Mouse (Mus musculus): Measurements from ENCODE around the gene Enox1. TPM values are rescaled to one million over a fixed set of nuclear protein-coding genes. Genes with fewer than 3 reads are reported as not detected.

The Enox1 gene
- polyA plus RNA-seq, 1 experiment from 2014 or later: 0.40 TPM

GRCm38 (mm10) chr14:77329791-77330190, 173.2 kb downstream of the Enox1 start:
- Histone ChIP-seq H3K27me3 (no peaks in the 10 kb centered on the region), H3K27ac (no peak overlapping the region), H3K4me1 (replicated peaks) (no peaks in the 10 kb centered on the region), H3K4me2 (no peak overlapping the region), H3K9me3 (replicated peaks) (no peaks in the 10 kb centered on the region), H3K9ac (no peak overlapping the region), H3K36me3 (no peaks in the 10 kb centered on the region), H3K4me3 (replicated peaks) (no peak overlapping the region)
- DNase-seq (no peak), ATAC-seq (ENCODE audit: low read depth) (no peak)

- Histone ChIP-seq H3K36me3 (no peaks in the 10 kb centered on the region), H3K9ac (no peak overlapping the region), H3K4me2 (no peak overlapping the region), H3K4me3 (replicated peaks) (no peak overlapping the region), H3K4me1 (replicated peaks) (no peaks in the 10 kb centered on the region), H3K27ac (no peak overlapping the region), H3K27me3 (no peaks in the 10 kb centered on the region), H3K9me3 (replicated peaks) (0 out of 2 replicates have a peak, but pooled peaks cover 6% of the 10 kb centered on the region)
- no peak for DNase-seq
- 38% methylated on average over 11 of the region's 11 CpGs for WGBS (ENCODE audit: insufficient replicate concordance)
- ATAC-seq (ENCODE audit: low read depth): 0 out of 2 replicates have a peak, but pooled peaks have one; percentile 39
These were observed 187.2 kb downstream of the Enox1 start for GRCm38 (mm10) chr14:77343662-77344340.

- ATAC-seq (ENCODE audit: low read depth): no peak
- no peak overlapping the region for H3K4me3 ChIP-seq (replicated peaks)
- WGBS (ENCODE audit: insufficient replicate concordance): 62% methylated on average over 3 of the region's 3 CpGs
These were observed 189.7 kb downstream of the Enox1 start for GRCm38 (mm10) chr14:77346296-77346695.

GRCm38 (mm10) chr14:77351803-77352352, 195.3 kb downstream of the Enox1 start:
- Histone ChIP-seq H3K4me1 (replicated peaks) (no peaks in the 10 kb centered on the region), H3K36me3 (no peaks in the 10 kb centered on the region), H3K9ac (no peak overlapping the region), H3K4me3 (replicated peaks) (no peak overlapping the region), H3K9me3 (replicated peaks) (no peaks in the 10 kb centered on the region), H3K27me3 (no peaks in the 10 kb centered on the region), H3K27ac (no peak overlapping the region), H3K4me2 (no peak overlapping the region)
- no peak for ATAC-seq (ENCODE audit: low read depth)
- 65% methylated on average over 2 of the region's 2 CpGs for WGBS (ENCODE audit: insufficient replicate concordance)
- no peak for DNase-seq

More at GRCm38 (mm10) chr14:77346296-77346695, 189.7 kb downstream of the Enox1 start:
- H3K9me3 ChIP-seq (replicated peaks): 0 out of 2 replicates have a peak, but pooled peaks cover 6% of the 10 kb centered on the region
- H3K9ac ChIP-seq: no peak overlapping the region
- no peak for DNase-seq
- no peak overlapping the region for H3K4me2 ChIP-seq
- no peaks in the 10 kb centered on the region for H3K27me3 ChIP-seq
- no peaks in the 10 kb centered on the region for H3K4me1 ChIP-seq (replicated peaks)
- H3K36me3 ChIP-seq: no peaks in the 10 kb centered on the region
- H3K27ac ChIP-seq: no peak overlapping the region

- 63% methylated on average over 4 of the region's 4 CpGs for WGBS (ENCODE audit: insufficient replicate concordance)
- DNase-seq: no peak
- H3K9me3 ChIP-seq (replicated peaks): no peaks in the 10 kb centered on the region
These were observed 206.1 kb downstream of the Enox1 start for GRCm38 (mm10) chr14:77362662-77363061.

GRCm38 (mm10) chr14:77368411-77368810, 211.8 kb downstream of the Enox1 start:
- Histone ChIP-seq H3K27ac (no peak overlapping the region), H3K9me3 (replicated peaks) (no peaks in the 10 kb centered on the region), H3K4me3 (replicated peaks) (no peak overlapping the region), H3K4me2 (no peak overlapping the region), H3K9ac (no peak overlapping the region), H3K4me1 (replicated peaks) (no peaks in the 10 kb centered on the region), H3K27me3 (no peaks in the 10 kb centered on the region), H3K36me3 (no peaks in the 10 kb centered on the region)
- 63% methylated on average over 8 of the region's 8 CpGs for WGBS (ENCODE audit: insufficient replicate concordance)
- no peak for ATAC-seq (ENCODE audit: low read depth)
- DNase-seq: no peak

More at GRCm38 (mm10) chr14:77362662-77363061, 206.1 kb downstream of the Enox1 start:
- Histone ChIP-seq H3K27ac (no peak overlapping the region), H3K9ac (no peak overlapping the region), H3K36me3 (no peaks in the 10 kb centered on the region), H3K4me1 (replicated peaks) (no peaks in the 10 kb centered on the region), H3K4me2 (no peak overlapping the region), H3K27me3 (no peaks in the 10 kb centered on the region), H3K4me3 (replicated peaks) (no peak overlapping the region)
- no peak for ATAC-seq (ENCODE audit: low read depth)

GRCm38 (mm10) chr14:77369070-77369469, 212.5 kb downstream of the Enox1 start:
- H3K27me3 ChIP-seq: no peaks in the 10 kb centered on the region
- no peak overlapping the region for H3K27ac ChIP-seq
- no peak overlapping the region for H3K9ac ChIP-seq
- H3K9me3 ChIP-seq (replicated peaks): no peaks in the 10 kb centered on the region
- H3K4me1 ChIP-seq (replicated peaks): no peaks in the 10 kb centered on the region
- H3K4me3 ChIP-seq (replicated peaks): no peak overlapping the region
- H3K4me2 ChIP-seq: no peak overlapping the region
- no peaks in the 10 kb centered on the region for H3K36me3 ChIP-seq
- 68% methylated on average over 2 of the region's 2 CpGs for WGBS (ENCODE audit: insufficient replicate concordance)
- DNase-seq (no peak), ATAC-seq (ENCODE audit: low read depth) (no peak)

- ATAC-seq (ENCODE audit: low read depth): no peak
- Histone ChIP-seq H3K27ac (no peak overlapping the region), H3K36me3 (no peaks in the 10 kb centered on the region), H3K9me3 (replicated peaks) (no peaks in the 10 kb centered on the region), H3K27me3 (no peaks in the 10 kb centered on the region), H3K4me1 (replicated peaks) (peaks cover 2% of the 10 kb centered on the region; the same call in 1 of the 2 replicates), H3K9ac (no peak overlapping the region), H3K4me3 (replicated peaks) (no peak overlapping the region), H3K4me2 (no peak overlapping the region)
- DNase-seq: no peak
- 54% methylated on average over 3 of the region's 3 CpGs for WGBS (ENCODE audit: insufficient replicate concordance)
These were observed 214.0 kb downstream of the Enox1 start for GRCm38 (mm10) chr14:77370521-77370920.

- Histone ChIP-seq H3K27ac (no peak overlapping the region), H3K27me3 (no peaks in the 10 kb centered on the region), H3K4me3 (replicated peaks) (no peak overlapping the region), H3K9me3 (replicated peaks) (no peaks in the 10 kb centered on the region), H3K4me1 (replicated peaks) (peaks cover 2% of the 10 kb centered on the region; the same call in 1 of the 2 replicates), H3K9ac (no peak overlapping the region), H3K36me3 (no peaks in the 10 kb centered on the region), H3K4me2 (no peak overlapping the region)
- no peak for ATAC-seq (ENCODE audit: low read depth)
- WGBS (ENCODE audit: insufficient replicate concordance): 52% methylated on average over 5 of the region's 5 CpGs
- DNase-seq: no peak
These were observed 215.4 kb downstream of the Enox1 start for GRCm38 (mm10) chr14:77371977-77372376.

- 39% methylated on average over 3 of the region's 3 CpGs for WGBS (ENCODE audit: insufficient replicate concordance)
- Histone ChIP-seq H3K9me3 (replicated peaks) (no peaks in the 10 kb centered on the region), H3K36me3 (no peaks in the 10 kb centered on the region), H3K4me3 (replicated peaks) (no peak overlapping the region), H3K27me3 (no peaks in the 10 kb centered on the region), H3K4me1 (replicated peaks) (peaks cover 2% of the 10 kb centered on the region; the same call in 1 of the 2 replicates), H3K27ac (no peak overlapping the region), H3K4me2 (no peak overlapping the region), H3K9ac (no peak overlapping the region)
- ATAC-seq (ENCODE audit: low read depth) (no peak), DNase-seq (no peak)
These were observed 216.6 kb downstream of the Enox1 start for GRCm38 (mm10) chr14:77373119-77373518.

- H3K9ac ChIP-seq: no peak overlapping the region
- H3K4me3 ChIP-seq (replicated peaks): no peak overlapping the region
- H3K4me2 ChIP-seq: no peak overlapping the region
- WGBS (ENCODE audit: insufficient replicate concordance): 14% methylated on average over 2 of the region's 2 CpGs
- no peak for DNase-seq
- no peaks in the 10 kb centered on the region for H3K9me3 ChIP-seq (replicated peaks)
- ATAC-seq (ENCODE audit: low read depth): no peak
- no peak overlapping the region for H3K27ac ChIP-seq
- H3K27me3 ChIP-seq: no peaks in the 10 kb centered on the region
- H3K36me3 ChIP-seq: no peaks in the 10 kb centered on the region
- H3K4me1 ChIP-seq (replicated peaks): peaks cover 2% of the 10 kb centered on the region; the same call in 1 of the 2 replicates
These were observed 218.5 kb downstream of the Enox1 start for GRCm38 (mm10) chr14:77375054-77375453.

- no peak for DNase-seq
- H3K4me3 ChIP-seq (replicated peaks): no peak overlapping the region
- WGBS (ENCODE audit: insufficient replicate concordance): 19% methylated on average over 9 of the region's 9 CpGs
These were observed 219.1 kb downstream of the Enox1 start for GRCm38 (mm10) chr14:77375618-77376017.

More at GRCm38 (mm10) chr14:77375618-77376017, 219.1 kb downstream of the Enox1 start:
- H3K4me1 ChIP-seq (replicated peaks): peaks cover 2% of the 10 kb centered on the region; the same call in 1 of the 2 replicates
- no peak overlapping the region for H3K4me2 ChIP-seq
- H3K9me3 ChIP-seq (replicated peaks): no peaks in the 10 kb centered on the region
- H3K27me3 ChIP-seq: no peaks in the 10 kb centered on the region
- H3K36me3 ChIP-seq: no peaks in the 10 kb centered on the region
- no peak overlapping the region for H3K27ac ChIP-seq
- no peak for ATAC-seq (ENCODE audit: low read depth)
- no peak overlapping the region for H3K9ac ChIP-seq
